Mouse (Mus musculus) midbrain, embryonic 16.5 days (tissue): Measurements from ENCODE around the gene Thada. TPM values are rescaled to one million over a fixed set of nuclear protein-coding genes. Genes with fewer than 3 reads are reported as not detected.

ENCODE experiments used
- ATAC-seq: fragments of 200-750 bp; cut with Nextera tagmentation; 2 replicates; pipeline ENCODE4 v1.8.0; 2017; ENCODE audit warnings: moderate TSS enrichment
- H3K27ac ChIP-seq: fragments of 300-500 bp; sonication (generic); 2 replicates; pipeline ENCODE4 v1.5.1; 2014; ENCODE audit warnings: mild to moderate bottlenecking, low read length, mixed read lengths
- H3K27me3 ChIP-seq: fragments of 300-500 bp; sonication (generic); 2 replicates; pipeline ENCODE4 v1.6.1; 2014; ENCODE audit warnings: low read depth, low read length, mixed read lengths; ENCODE audit not compliant: control insufficient read depth, insufficient read depth
- H3K36me3 ChIP-seq: fragments of 300-500 bp; sonication (generic); 2 replicates; pipeline ENCODE4 v1.6.1; 2014; ENCODE audit warnings: mild to moderate bottlenecking, low read length, moderate library complexity, mixed read lengths; ENCODE audit not compliant: control insufficient read depth, insufficient read depth
- H3K4me1 ChIP-seq: fragments of 300-500 bp; sonication (generic); 2 replicates; pipeline ENCODE4 v1.6.1; 2014; ENCODE audit warnings: mild to moderate bottlenecking, low read length, mixed read lengths; ENCODE audit not compliant: control insufficient read depth, insufficient read depth
- H3K4me2 ChIP-seq: fragments of 300-500 bp; sonication (generic); 2 replicates; pipeline ENCODE4 v1.6.1; 2014; ENCODE audit warnings: mild to moderate bottlenecking, low read length, mixed read lengths
- H3K4me3 ChIP-seq: fragments of 300-500 bp; sonication (generic); 2 replicates; pipeline ENCODE4 v1.5.1; 2014; ENCODE audit warnings: low read depth, mild to moderate bottlenecking, low read length, moderate library complexity, mixed read lengths
- H3K9ac ChIP-seq: fragments of 300-500 bp; sonication (generic); 2 replicates; pipeline ENCODE4 v1.6.1; 2014; ENCODE audit warnings: low read depth, low read length, mixed read lengths
- H3K9me3 ChIP-seq: fragments of 300-500 bp; sonication (generic); replicated peaks from 2 replicates; pipeline ENCODE4 v1.6.1; 2014; ENCODE audit warnings: mild to moderate bottlenecking, low read length, mixed read lengths; ENCODE audit not compliant: control insufficient read depth, poor library complexity, severe bottlenecking
- WGBS: fragments of 180-500 bp; shearing (Covaris S2); extraction: QIAGEN DNeasy Blood & Tissue Kit; methylation state at CpG from one replicate; pipeline ENCODE4 v1.1.7; 2014; 5-methylcytosine and 5-hydroxymethylcytosine counted together
- polyA plus RNA-seq: library from polyadenylated mRNA; unstranded; fragments of >200 nt; fragmentation: Nextera tagmentation; extraction: Ambion mirVana; gene quantifications from 2 replicates; pipeline ENCODE4 v1.2.1, GENCODE M21; 2015

The Thada gene
- polyA plus RNA-seq, 1 experiment from 2014 or later, result 6.5 TPM

- WGBS, result 37% methylated on average over 8 of the region's 8 CpGs
- H3K4me2 ChIP-seq, result no peak overlapping the region
- H3K9ac ChIP-seq, result no peak overlapping the region
- H3K27ac ChIP-seq, result no peak overlapping the region
- H3K4me1 ChIP-seq, result no peaks in the 10 kb centered on the region; the same call in 1 of the 2 replicates
- no peaks in the 10 kb centered on the region for H3K36me3 ChIP-seq
- no peaks in the 10 kb centered on the region; the same call in 1 of the 2 replicates for H3K9me3 ChIP-seq
- no peak for ATAC-seq
- H3K27me3 ChIP-seq, result no peaks in the 10 kb centered on the region
- H3K4me3 ChIP-seq, result no peak overlapping the region
These were observed 288.5 kb downstream of the Thada start for GRCm38 (mm10) chr17:84177481-84177880.

- H3K4me3 ChIP-seq, result no peak overlapping the region
- no peaks in the 10 kb centered on the region; the same call in 1 of the 2 replicates for H3K9me3 ChIP-seq
- no peak overlapping the region for H3K9ac ChIP-seq
- no peaks in the 10 kb centered on the region for H3K36me3 ChIP-seq
- H3K27ac ChIP-seq, result no peak overlapping the region
- WGBS, result 92% methylated on average over 7 of the region's 7 CpGs
- H3K4me2 ChIP-seq, result no peak overlapping the region
- no peaks in the 10 kb centered on the region for H3K27me3 ChIP-seq
- no peaks in the 10 kb centered on the region; the same call in 1 of the 2 replicates for H3K4me1 ChIP-seq
- no peak for ATAC-seq
These were observed 289.6 kb downstream of the Thada start for GRCm38 (mm10) chr17:84176446-84176845.

DNA sequence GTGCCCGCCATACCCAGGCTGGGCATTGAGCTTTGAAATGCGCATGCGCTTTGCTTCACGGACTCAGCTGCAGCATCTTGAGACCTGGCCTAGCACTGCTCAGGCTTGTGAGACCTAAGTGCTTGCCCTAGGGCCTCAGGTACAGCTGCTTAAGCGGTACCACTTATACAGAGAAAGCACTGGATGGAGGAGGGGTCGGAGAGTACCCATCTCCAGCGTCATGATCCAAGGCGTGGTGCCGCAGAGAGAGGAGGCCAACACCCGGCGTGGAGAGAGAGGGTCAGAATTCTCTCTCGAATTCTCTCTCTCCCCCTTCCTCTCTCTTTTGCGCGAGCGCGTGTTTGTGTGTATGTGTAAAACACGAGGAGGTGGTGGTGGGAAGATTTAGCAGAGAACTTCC, 290.8 kb downstream of the Thada start:
- no peak for ATAC-seq
- Histone ChIP-seq H3K4me2 (no peak overlapping the region), H3K27me3 (no peaks in the 10 kb centered on the region)

GRCm38 (mm10) chr17:84167377-84167776, 298.6 kb downstream of the Thada start:
- no peak overlapping the region for H3K9ac ChIP-seq
- H3K27ac ChIP-seq, result no peak overlapping the region
- H3K4me1 ChIP-seq, result no peaks in the 10 kb centered on the region
- ATAC-seq, result no peak
- no peaks in the 10 kb centered on the region for H3K9me3 ChIP-seq
- no peaks in the 10 kb centered on the region for H3K27me3 ChIP-seq
- H3K4me2 ChIP-seq, result no peak overlapping the region
- H3K4me3 ChIP-seq, result no peak overlapping the region
- WGBS, result 98% methylated on average over 4 of the region's 4 CpGs
- no peaks in the 10 kb centered on the region for H3K36me3 ChIP-seq

More for the DNA sequence above, 290.8 kb downstream of the Thada start:
- H3K4me3 ChIP-seq, result no peak overlapping the region
- no peaks in the 10 kb centered on the region for H3K36me3 ChIP-seq
- no peak overlapping the region for H3K27ac ChIP-seq
- no peak overlapping the region for H3K9ac ChIP-seq
- no peaks in the 10 kb centered on the region; the same call in 1 of the 2 replicates for H3K9me3 ChIP-seq
- H3K4me1 ChIP-seq, result no peaks in the 10 kb centered on the region
- WGBS, result 96% methylated on average over 17 of the region's 17 CpGs

DNA sequence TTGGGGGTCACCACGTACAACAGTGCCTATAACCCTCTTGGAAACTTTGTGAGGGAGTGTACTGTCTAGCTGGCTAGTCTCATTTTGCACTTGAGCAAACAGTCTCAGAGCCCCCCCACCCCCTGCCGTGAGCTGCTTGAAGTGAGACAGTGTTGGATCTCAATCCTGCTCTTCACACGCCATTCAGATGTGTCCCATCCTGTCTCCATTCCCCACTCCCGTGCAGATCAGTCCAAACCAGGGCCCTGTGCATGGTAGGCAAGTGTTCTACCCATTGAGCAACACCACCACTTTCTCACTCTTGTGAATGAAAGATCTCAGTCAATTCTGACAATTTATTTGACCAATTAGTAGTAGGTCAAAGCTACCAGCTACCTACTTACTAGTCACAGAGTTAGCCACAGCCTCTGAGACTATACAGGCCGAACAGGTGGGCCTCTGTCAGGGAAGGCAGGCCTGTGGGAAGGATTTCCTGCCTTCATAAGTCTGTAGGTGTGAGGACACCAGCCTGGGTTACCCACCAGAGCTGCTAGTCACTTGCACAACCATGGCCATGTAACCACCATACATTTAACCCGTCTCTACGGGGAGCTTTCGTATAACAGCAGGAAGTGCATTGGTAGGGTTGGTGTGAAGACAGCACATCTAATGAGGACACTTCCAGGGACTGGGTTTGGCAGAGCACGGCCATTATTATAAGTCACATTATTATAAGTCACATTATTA, 299.7 kb downstream of the Thada start:
- no peaks in the 10 kb centered on the region for H3K4me1 ChIP-seq
- H3K36me3 ChIP-seq, result no peaks in the 10 kb centered on the region
- H3K4me2 ChIP-seq, result no peak overlapping the region
- no peaks in the 10 kb centered on the region for H3K27me3 ChIP-seq
- no peak for ATAC-seq
- H3K4me3 ChIP-seq, result no peak overlapping the region
- no peak overlapping the region for H3K9ac ChIP-seq
- no peaks in the 10 kb centered on the region for H3K9me3 ChIP-seq
- WGBS, result 91% methylated on average over 9 of the region's 9 CpGs
- H3K27ac ChIP-seq, result no peak overlapping the region

- 94% methylated on average over 3 of the region's 3 CpGs for WGBS
These were observed 300.3 kb downstream of the Thada start for GRCm38 (mm10) chr17:84165735-84166134.

DNA sequence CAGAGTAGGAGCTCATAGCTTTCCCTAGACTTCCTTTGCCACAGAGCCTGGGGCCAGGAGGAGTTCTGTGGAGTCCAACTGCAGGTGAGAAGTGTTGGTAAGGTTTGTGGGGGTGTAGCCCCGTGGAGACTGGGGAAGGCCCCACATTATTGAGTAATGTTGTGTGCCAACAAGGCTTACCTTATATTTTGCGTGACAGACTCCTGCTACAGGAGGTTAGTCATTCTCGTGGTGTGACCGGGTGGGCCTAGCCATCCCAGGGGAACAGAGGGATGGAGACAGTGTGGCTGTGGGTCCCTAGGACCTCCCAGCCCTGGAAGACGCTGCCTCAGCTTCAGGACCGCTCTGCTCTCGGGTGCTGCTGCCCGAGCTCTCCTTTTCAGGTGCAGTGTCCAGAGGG, 301.9 kb downstream of the Thada start:
- no peak overlapping the region for H3K4me2 ChIP-seq
- 76% methylated on average over 8 of the region's 8 CpGs for WGBS
- H3K4me1 ChIP-seq, result no peaks in the 10 kb centered on the region
- no peaks in the 10 kb centered on the region for H3K9me3 ChIP-seq
- no peaks in the 10 kb centered on the region for H3K27me3 ChIP-seq
- no peak overlapping the region for H3K9ac ChIP-seq
- H3K36me3 ChIP-seq, result no peaks in the 10 kb centered on the region
- H3K4me3 ChIP-seq, result no peak overlapping the region
- no peak overlapping the region for H3K27ac ChIP-seq
- no peak for ATAC-seq

More at GRCm38 (mm10) chr17:84165735-84166134, 300.3 kb downstream of the Thada start:
- Histone ChIP-seq H3K4me2 (no peak overlapping the region), H3K9ac (no peak overlapping the region), H3K4me1 (no peaks in the 10 kb centered on the region), H3K9me3 (no peaks in the 10 kb centered on the region), H3K36me3 (no peaks in the 10 kb centered on the region), H3K27me3 (no peaks in the 10 kb centered on the region), H3K4me3 (no peak overlapping the region), H3K27ac (no peak overlapping the region)
- no peak for ATAC-seq

DNA sequence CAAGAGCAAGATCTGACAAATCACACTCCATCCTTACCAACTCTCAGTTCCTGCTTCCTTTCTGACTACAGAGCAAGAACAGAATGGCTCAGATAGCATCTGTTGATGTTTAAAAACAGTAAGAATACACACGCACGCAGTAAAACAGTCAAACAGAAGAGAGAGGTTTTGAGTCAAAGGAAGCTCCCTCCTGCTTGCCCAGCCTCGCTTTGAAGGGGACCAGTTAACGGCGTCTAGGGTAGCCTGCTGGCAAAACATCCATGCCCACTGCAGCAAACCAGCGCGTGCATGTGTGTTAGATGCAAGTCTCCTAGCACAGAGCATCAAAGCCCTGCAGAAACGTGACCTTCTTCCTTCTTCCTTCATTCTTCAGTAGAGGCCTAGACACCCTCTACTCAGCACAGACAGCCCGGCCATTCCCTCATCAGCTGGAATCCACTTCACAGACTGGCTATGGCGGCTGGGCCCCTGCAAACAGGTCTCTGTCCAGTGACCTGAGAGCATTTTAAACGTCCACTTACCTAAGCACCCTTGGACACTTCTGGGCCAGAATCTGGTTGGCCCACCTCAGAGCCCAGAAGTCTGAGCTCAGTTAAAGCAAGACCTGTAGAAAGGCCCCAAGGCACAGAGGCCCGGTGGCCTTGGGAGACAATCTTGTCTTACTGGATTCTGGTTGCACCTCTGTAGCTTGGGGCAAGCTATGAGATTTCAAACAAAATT, 302.8 kb downstream of the Thada start:
- Histone ChIP-seq H3K4me3 (no peak overlapping the region), H3K36me3 (no peaks in the 10 kb centered on the region), H3K9ac (no peak overlapping the region), H3K9me3 (no peaks in the 10 kb centered on the region), H3K4me2 (no peak overlapping the region), H3K27me3 (no peaks in the 10 kb centered on the region), H3K27ac (no peak overlapping the region), H3K4me1 (no peaks in the 10 kb centered on the region)
- 81% methylated on average over 12 of the region's 12 CpGs for WGBS
- ATAC-seq, result no peak

DNA sequence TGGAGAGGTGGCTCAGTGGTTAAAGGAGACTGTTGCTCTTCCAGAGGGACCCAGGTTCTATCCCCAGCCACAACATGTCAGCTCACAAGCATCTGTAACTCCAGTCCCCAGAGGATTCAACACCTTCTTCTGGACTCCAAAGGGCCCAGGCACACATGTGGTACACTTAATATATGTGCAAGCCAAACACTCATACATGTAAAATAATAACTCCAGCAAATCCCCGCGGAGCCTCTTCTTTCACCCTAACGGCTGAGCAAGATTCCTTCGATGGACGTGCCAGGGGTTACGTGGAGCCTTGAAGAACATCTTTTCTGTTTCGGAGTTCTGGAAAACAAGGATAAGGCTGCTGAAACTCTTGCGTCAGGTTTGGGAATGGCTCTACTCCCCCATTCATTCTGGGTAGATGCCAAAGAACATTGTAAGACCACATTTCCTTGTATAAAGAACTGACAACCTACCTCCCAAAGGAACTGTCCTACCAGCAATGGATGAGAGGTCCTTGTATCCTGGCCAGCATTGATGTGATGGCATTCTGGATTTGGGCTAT, 303.7 kb downstream of the Thada start:
- Histone ChIP-seq H3K4me1 (no peaks in the 10 kb centered on the region), H3K9me3 (no peaks in the 10 kb centered on the region), H3K36me3 (no peaks in the 10 kb centered on the region), H3K27ac (no peak overlapping the region), H3K4me3 (no peak overlapping the region), H3K27me3 (no peaks in the 10 kb centered on the region), H3K4me2 (no peak overlapping the region), H3K9ac (no peak overlapping the region)
- WGBS, result 92% methylated on average over 8 of the region's 8 CpGs
- ATAC-seq, result no peak
